Mouse (Mus musculus): ENCODE measurements around the gene Elmo3.

- no peak for TF ChIP-seq CTCF (IDR thresholded peaks at IDR 0.05; ENCODE audit: low read depth, low read length)
- no peak for TF ChIP-seq POLR2A (IDR thresholded peaks at IDR 0.05; ENCODE audit: borderline replicate concordance, low read depth, low read length)
These were observed 19.9 kb upstream of the Elmo3 start for GRCm38 (mm10) chr8:105285514-105285913.

Measured in bone marrow macrophage, adult 2 months (primary cell).